Mouse (Mus musculus) thymus, adult 2 months (tissue): ENCODE data around the gene Rasa2. TPM values are rescaled to one million over a fixed set of nuclear protein-coding genes. Genes with fewer than 3 reads are reported as not detected.
"Not testable (repeated sequence)": the region's sequence is repeated elsewhere in the genome, so short reads cannot be mapped to it uniquely, and the experiment has no call there.

ENCODE experiments used
- DNase-seq: peaks from one replicate; pipeline ENCODE4 v3.0.0; 2021
- H3K27ac ChIP-seq: fragments of 200-500 bp; 2 replicates; pipeline ENCODE4 v1.5.1; 2012; ENCODE audit warnings: low read length, control low read depth; ENCODE audit not compliant: control insufficient read depth, insufficient read depth
- H3K27me3 ChIP-seq: fragments of 200-500 bp; 2 replicates; pipeline ENCODE4 v1.6.1; 2012; ENCODE audit warnings: mild to moderate bottlenecking, low read length, moderate library complexity, mixed read lengths; ENCODE audit not compliant: control insufficient read depth, insufficient read depth
- H3K36me3 ChIP-seq: fragments of 200-500 bp; 2 replicates; pipeline ENCODE4 v1.6.1; 2012; ENCODE audit warnings: mild to moderate bottlenecking, low read length, moderate library complexity; ENCODE audit not compliant: control insufficient read depth, insufficient read depth
- H3K4me1 ChIP-seq: fragments of 200-500 bp; replicated peaks from 2 replicates; pipeline ENCODE4 v1.6.1; 2012; ENCODE audit warnings: low read length; ENCODE audit not compliant: control insufficient read depth, insufficient read depth
- H3K4me3 ChIP-seq: fragments of 200-500 bp; 2 replicates; pipeline ENCODE4 v1.5.1; 2012; ENCODE audit warnings: mild to moderate bottlenecking, low read length, control low read depth, moderate library complexity; ENCODE audit not compliant: control insufficient read depth, insufficient read depth
- CTCF ChIP-seq: fragments of 200-500 bp; IDR thresholded peaks from 2 replicates; pipeline ENCODE4 v1.5.1; 2012; ENCODE audit warnings: mild to moderate bottlenecking, control low read depth, low read length, moderate library complexity, borderline replicate concordance; ENCODE audit not compliant: control insufficient read depth, poor library complexity, insufficient read depth; ENCODE audit errors: extremely low read depth
- POLR2A ChIP-seq: fragments of 200-500 bp; IDR thresholded peaks from 2 replicates; pipeline ENCODE4 v1.6.1; 2012; ENCODE audit warnings: mild to moderate bottlenecking, low read length, control low read depth, moderate library complexity; ENCODE audit not compliant: control insufficient read depth, poor library complexity, insufficient read depth; ENCODE audit errors: extremely low read depth
- WGBS: fragments of 180-500 bp; shearing (Covaris S2); methylation state at CpG from one replicate; pipeline ENCODE4 v1.1.7; 2018; 5-methylcytosine and 5-hydroxymethylcytosine counted together
- polyA plus RNA-seq: library from polyadenylated mRNA; depleted of rRNA; stranded (reverse); fragments of >200 nt; gene quantifications from 2 replicates; pipeline ENCODE4 v1.2.3, GENCODE M21; 2012

Rasa2 gene
- polyA plus RNA-seq, 1 experiment = 7.4 TPM

DNA sequence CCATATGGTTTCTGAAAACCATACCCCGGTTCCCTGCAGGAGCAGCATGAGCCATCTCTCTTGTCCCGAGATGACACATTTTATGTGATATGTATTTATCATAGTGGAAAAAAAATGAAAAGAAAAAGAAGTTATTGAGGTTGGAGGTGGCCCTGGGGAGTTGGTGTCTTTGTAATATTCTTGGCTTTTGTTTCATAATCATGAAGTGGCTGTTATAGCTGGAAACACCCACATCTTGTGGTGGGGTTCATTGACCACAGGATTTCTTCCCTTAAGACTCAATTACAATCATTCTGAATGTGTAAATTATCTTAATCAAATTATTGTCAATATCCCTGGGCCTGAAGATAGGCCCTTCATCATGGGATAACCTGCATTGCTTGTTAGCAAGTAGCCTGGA, 13.4 kb upstream of the Rasa2 start:
- H3K27me3 ChIP-seq = no peaks in the 10 kb centered on the region
- no peaks in the 10 kb centered on the region for H3K36me3 ChIP-seq
- H3K4me1 ChIP-seq = peaks cover 1% of the 10 kb centered on the region
- WGBS = 80% methylated on average over 2 of the region's 2 CpGs
- no peak overlapping the region for H3K4me3 ChIP-seq
- H3K27ac ChIP-seq = no peak overlapping the region
- no peak for DNase-seq
- TF ChIP-seq CTCF (no peak), POLR2A (no peak)

DNA sequence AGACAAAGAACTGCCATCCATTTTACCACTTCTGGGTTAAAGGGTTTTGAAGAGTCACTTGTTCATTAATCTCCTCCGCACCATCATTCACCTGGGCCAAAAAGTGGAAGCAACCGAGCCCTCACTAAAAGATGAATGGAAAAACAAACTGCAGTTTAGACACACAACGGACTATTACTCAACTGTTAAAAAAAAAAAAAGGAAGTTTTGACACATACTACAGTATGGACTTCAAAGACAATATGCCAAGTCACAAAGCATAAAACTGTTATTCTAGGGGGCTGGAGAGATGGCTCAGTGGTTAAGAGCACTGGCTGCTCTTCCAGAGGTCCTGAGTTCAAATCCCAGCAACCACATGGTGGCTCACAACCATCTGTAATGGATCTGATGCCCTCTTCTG, 12.6 kb upstream of the Rasa2 start:
- not testable (repeated sequence) for H3K36me3 ChIP-seq, H3K4me3 ChIP-seq, H3K27me3 ChIP-seq, H3K4me1 ChIP-seq, DNase-seq, H3K27ac ChIP-seq
- 77% methylated on average over 3 of the region's 3 CpGs for WGBS

DNA sequence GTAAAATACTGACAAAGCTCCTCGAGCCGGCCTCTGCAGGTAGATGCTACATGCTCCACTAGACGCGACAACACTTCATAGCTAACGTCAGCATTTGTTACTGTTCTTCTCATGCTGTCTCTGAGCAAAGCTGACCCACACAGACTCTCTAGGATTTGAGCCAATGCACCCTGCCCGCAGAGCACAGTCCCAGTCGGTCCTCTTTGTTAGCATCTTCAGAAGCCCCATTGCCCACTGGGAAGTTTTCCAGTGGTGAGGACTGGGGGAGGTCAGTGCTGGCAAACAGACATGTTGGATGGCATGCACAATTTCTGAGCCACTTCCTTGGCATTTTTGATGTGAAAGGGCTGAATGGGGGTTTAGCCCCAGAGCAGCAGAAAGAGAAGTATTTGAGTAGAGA, 8.0 kb upstream of the Rasa2 start:
- H3K4me3 ChIP-seq = no peak overlapping the region
- WGBS = 94% methylated on average over 7 of the region's 7 CpGs
- H3K27me3 ChIP-seq = no peaks in the 10 kb centered on the region
- H3K36me3 ChIP-seq = no peaks in the 10 kb centered on the region
- no peak overlapping the region for H3K27ac ChIP-seq
- no peaks in the 10 kb centered on the region for H3K4me1 ChIP-seq
- no peak for DNase-seq
- TF ChIP-seq POLR2A (no peak), CTCF (no peak)

DNA sequence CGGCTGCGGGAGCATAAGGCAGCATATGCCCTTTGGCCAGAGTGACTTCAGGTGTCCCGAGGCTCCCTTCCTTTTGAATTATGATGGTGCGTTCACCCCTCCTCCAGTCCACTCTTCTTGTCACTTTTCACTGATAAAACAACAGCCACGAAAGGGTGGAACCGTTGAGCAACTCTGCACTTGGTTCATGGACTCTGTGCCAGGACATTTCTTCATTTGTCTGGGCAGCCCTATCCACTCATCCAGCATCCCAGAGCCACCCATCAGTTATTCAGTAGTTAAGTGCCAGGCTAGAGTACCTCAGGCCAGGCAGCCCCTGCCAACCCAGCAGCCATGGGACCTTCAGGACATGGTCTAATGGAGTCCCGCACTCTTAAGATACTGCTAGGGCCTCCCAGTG, 7.1 kb upstream of the Rasa2 start:
- WGBS = 93% methylated on average over 7 of the region's 7 CpGs
- Histone ChIP-seq H3K36me3 (no peaks in the 10 kb centered on the region), H3K4me3 (no peak overlapping the region), H3K27me3 (no peaks in the 10 kb centered on the region), H3K27ac (no peak overlapping the region), H3K4me1 (peaks cover 6% of the 10 kb centered on the region)
- DNase-seq = no peak
- TF ChIP-seq CTCF (no peak), POLR2A (no peak)

DNA sequence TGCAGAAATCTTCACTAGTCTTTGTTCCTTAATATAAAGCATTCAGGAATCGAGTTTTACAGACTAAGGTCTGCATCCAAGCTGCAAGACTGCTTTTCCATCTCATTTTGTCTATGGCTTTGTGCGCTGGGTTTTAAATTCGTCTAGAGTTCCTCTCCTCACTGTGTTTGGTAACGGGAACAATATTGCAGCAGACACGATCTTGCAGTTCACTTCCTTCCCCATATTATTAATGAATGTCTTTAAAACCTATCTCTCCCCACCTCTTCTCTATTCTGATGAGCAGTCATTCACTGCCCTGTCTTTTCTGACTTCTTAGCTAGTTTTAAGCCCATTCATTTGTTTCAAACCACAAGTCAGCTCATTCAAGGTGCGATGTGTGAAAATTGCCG, 5.7 kb upstream of the Rasa2 start:
- no peaks in the 10 kb centered on the region for H3K36me3 ChIP-seq
- H3K4me1 ChIP-seq = peaks cover 7% of the 10 kb centered on the region
- H3K4me3 ChIP-seq = no peak overlapping the region
- no peak for DNase-seq
- WGBS = 43% methylated on average over 7 of the region's 7 CpGs
- no peak for TF ChIP-seq CTCF
- TF ChIP-seq POLR2A = no peak
- H3K27me3 ChIP-seq = no peaks in the 10 kb centered on the region
- no peak overlapping the region for H3K27ac ChIP-seq

DNA sequence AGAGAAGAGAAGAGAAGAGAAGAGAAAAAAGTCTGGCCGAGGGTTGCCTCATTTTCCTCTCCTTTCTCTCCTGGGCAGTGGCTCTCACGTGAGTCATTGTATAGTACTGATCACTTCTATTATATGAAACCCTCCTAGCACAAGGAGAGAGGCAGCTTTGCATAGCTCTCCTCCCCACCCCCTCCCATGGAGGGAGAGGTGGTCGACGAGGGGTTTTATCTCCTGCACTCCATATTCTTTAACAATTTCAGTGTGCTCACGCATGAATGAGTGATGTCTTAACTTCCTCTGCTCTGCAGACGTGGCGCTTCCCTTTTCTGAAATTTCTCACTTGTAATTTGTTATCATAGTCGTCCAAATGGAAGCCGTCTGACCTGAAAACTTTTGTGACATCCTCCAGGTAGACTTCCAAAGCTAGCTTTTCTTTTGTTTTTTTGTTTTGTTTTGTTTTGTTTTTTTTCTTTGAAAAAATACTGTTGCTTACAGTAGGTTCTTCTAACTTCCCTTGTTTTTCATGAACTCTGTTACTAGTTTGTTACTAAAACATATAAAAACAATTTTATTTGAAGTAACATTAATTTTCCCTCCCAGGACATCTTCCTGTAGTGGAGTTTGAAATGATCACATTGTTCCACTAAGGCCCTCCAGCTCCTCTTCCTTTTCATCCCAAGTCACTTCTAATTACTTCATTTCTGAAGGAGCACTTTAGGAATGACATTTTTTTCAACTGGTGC, 5.2 kb upstream of the Rasa2 start:
- no peaks in the 10 kb centered on the region for H3K36me3 ChIP-seq
- no peak for TF ChIP-seq CTCF
- no peak for TF ChIP-seq POLR2A
- H3K4me3 ChIP-seq = no peak overlapping the region

DNA sequence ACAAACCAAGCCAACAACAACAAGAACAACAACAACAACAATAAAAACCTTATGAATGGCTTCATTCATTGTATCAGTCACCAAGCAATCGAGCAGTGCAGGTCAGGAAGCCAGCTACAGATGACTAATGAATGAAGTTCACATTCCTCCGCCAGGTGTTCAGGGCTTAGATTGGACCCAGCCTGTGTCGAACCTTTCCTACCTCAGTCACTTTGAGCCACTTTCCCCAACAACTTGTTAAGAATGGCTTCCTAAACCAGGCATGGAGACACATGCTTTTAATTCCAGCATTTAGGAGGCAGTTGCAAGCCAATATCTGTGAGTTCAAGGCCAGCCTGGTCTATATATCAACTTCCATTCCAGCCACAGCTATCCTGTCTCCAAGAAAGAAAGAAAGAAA, 4.5 kb upstream of the Rasa2 start:
- Histone ChIP-seq H3K4me3 (no peak overlapping the region), H3K4me1 (peaks cover 11% of the 10 kb centered on the region), H3K36me3 (no peaks in the 10 kb centered on the region), H3K27ac (no peak overlapping the region), H3K27me3 (no peaks in the 10 kb centered on the region)
- 89% methylated on average over 3 of the region's 3 CpGs for WGBS
- TF ChIP-seq CTCF = no peak
- no peak for TF ChIP-seq POLR2A
- no peak for DNase-seq

More for the DNA sequence above, 5.2 kb upstream of the Rasa2 start:
- H3K27ac ChIP-seq = no peak overlapping the region
- no peak for DNase-seq
- H3K4me1 ChIP-seq = peaks cover 10% of the 10 kb centered on the region
- WGBS = 34% methylated on average over 9 of the region's 9 CpGs
- H3K27me3 ChIP-seq = no peaks in the 10 kb centered on the region
